Mouse (Mus musculus): ENCODE measurements around the gene Caly. TPM values are rescaled to one million over a fixed set of nuclear protein-coding genes. Genes with fewer than 3 reads are reported as not detected.
A peak's percentile ranks its signal among the peaks of the same experiment; 100 is the strongest.

The Caly gene
- 0.30 and 0.45 TPM in 2 replicates for polyA plus RNA-seq (2016; fragmentation: Nextera tagmentation; extraction: Ambion mirVana)

GRCm38 (mm10) chr7:140082242-140082678 lies at the start of gene Caly:
Gene Caly (minus strand): TSS chr7:140082548.
- DNase-seq (ENCODE audit: low spot score), result no peak
- no peaks in the 10 kb centered on the region for H3K36me3 ChIP-seq
- peaks cover 51% of the 10 kb centered on the region for H3K27me3 ChIP-seq (ENCODE audit: insufficient read depth, poor library complexity, severe bottlenecking)
- H3K4me1 ChIP-seq, result 0 out of 2 replicates have a peak, but pooled peaks cover 6% of the 10 kb centered on the region
- no peaks in the 10 kb centered on the region for H3K9me3 ChIP-seq
- 10% methylated on average over 18 of the region's 18 CpGs for WGBS
- no peak within 1 kb of the TSS for H3K27ac ChIP-seq
- no peak within 1 kb of the TSS for H3K4me3 ChIP-seq

DNA sequence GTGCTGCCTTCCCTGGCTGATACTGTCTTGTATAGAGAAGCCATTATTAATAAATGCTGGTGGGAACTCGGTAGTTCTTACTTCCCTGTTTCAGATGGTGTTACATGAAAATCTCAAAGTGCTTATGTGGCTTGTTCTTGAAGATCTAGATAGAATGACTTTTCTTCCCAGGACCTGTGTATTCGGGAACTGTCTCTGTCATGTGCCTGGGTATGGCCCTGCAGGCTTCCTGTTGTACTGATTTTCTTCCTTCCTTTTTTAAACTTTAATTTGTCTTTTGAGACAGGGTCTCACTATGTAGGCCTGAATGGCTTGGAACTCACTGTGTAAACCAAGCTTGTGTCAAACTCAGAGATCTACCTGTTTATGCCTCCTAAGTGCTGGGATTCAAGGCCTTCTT lies 45.6 kb upstream of the Caly start:
- Histone ChIP-seq H3K4me1 (peaks cover 13% of the 10 kb centered on the region), H3K9me3 (no peaks in the 10 kb centered on the region), H3K27me3 (ENCODE audit: insufficient read depth, poor library complexity, severe bottlenecking) (no peaks in the 10 kb centered on the region), H3K4me3 (no peak overlapping the region), H3K36me3 (peaks cover 22% of the 10 kb centered on the region), H3K27ac (no peak overlapping the region)
- DNase-seq (ENCODE audit: low spot score), result no peak
- WGBS, result 80% methylated on average over 2 of the region's 2 CpGs

GRCm38 (mm10) chr7:140126934-140127333 lies 44.6 kb upstream of the Caly start:
- H3K4me3 ChIP-seq, result no peak overlapping the region

GRCm38 (mm10) chr7:140126022-140126350 lies 43.6 kb upstream of the Caly start:
- Histone ChIP-seq H3K4me1 (peaks cover 13% of the 10 kb centered on the region), H3K36me3 (peaks cover 18% of the 10 kb centered on the region), H3K9me3 (no peaks in the 10 kb centered on the region), H3K27ac (peak overlapping the region; percentile 94), H3K27me3 (ENCODE audit: insufficient read depth, poor library complexity, severe bottlenecking) (no peaks in the 10 kb centered on the region), H3K4me3 (peak overlapping the region; percentile 82)
- DNase-seq (ENCODE audit: low spot score), result no peak
- 7% methylated on average over 5 of the region's 5 CpGs for WGBS

More at GRCm38 (mm10) chr7:140126934-140127333, 44.6 kb upstream of the Caly start:
- Histone ChIP-seq H3K27me3 (ENCODE audit: insufficient read depth, poor library complexity, severe bottlenecking) (no peaks in the 10 kb centered on the region), H3K27ac (no peak overlapping the region), H3K36me3 (peaks cover 22% of the 10 kb centered on the region), H3K9me3 (no peaks in the 10 kb centered on the region), H3K4me1 (peaks cover 13% of the 10 kb centered on the region)
- 85% methylated on average over 3 of the region's 3 CpGs for WGBS
- no peak for DNase-seq (ENCODE audit: low spot score)

DNA sequence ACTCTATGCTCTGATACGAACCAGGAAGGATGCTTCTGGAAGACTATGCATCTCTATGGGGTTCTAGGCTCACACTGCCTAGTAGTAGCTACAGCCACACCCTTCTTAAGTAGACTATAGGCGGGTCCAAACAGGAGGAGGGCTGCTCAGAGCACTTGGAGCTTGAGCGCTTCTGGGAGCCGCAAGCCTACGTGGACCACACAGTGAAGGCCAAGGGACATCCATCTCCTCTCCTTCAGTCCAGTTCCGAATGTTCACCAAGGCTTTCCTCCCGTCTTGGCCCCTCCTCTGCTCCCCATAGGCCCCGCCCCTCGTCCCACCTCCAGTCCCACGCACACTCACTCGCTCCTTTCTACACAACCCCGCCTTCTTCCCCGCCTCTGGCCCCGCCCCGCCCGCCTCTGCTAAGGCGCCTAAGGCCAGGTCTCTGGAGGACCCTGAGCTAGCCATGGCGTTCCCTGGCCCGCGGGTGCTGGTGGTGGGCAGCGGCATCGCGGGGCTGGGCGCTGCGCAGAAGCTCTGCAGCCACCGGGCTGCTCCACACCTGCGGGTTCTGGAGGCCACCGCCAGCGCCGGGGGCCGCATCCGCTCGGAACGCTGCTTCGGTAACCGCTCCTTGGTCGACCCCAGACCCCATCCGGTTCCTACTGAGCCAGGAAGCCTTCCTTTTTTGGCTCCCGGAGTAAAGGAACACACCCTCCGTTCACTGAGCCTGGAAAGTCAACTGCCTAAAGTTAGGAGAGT lies 43.1 kb upstream of the Caly start:
- WGBS, result 2% methylated on average over 40 of the region's 40 CpGs
- H3K27me3 ChIP-seq (ENCODE audit: insufficient read depth, poor library complexity, severe bottlenecking), result no peaks in the 10 kb centered on the region
- H3K4me3 ChIP-seq, result peak overlapping the region; percentile 82
- H3K9me3 ChIP-seq, result no peaks in the 10 kb centered on the region
- H3K27ac ChIP-seq, result peak overlapping the region; percentile 94
- peaks cover 13% of the 10 kb centered on the region for H3K4me1 ChIP-seq
- peak; percentile 98 for DNase-seq (ENCODE audit: low spot score)
- H3K36me3 ChIP-seq, result peaks cover 15% of the 10 kb centered on the region

- DNase-seq (ENCODE audit: low spot score), result no peak
- Histone ChIP-seq H3K4me3 (no peak overlapping the region), H3K27me3 (ENCODE audit: insufficient read depth, poor library complexity, severe bottlenecking) (no peaks in the 10 kb centered on the region), H3K4me1 (peaks cover 13% of the 10 kb centered on the region), H3K36me3 (peaks cover 4% of the 10 kb centered on the region), H3K27ac (no peak overlapping the region), H3K9me3 (no peaks in the 10 kb centered on the region)
- 83% methylated on average over 1 of the region's 1 CpGs for WGBS
Observed at GRCm38 (mm10) chr7:140124382-140124781, 42.0 kb upstream of the Caly start.

GRCm38 (mm10) chr7:140122765-140123164 lies 40.4 kb upstream of the Caly start:
- peaks cover 13% of the 10 kb centered on the region for H3K4me1 ChIP-seq
- H3K27me3 ChIP-seq (ENCODE audit: insufficient read depth, poor library complexity, severe bottlenecking), result no peaks in the 10 kb centered on the region
- no peak overlapping the region for H3K27ac ChIP-seq
- no peak overlapping the region for H3K4me3 ChIP-seq
- 27% methylated on average over 4 of the region's 4 CpGs for WGBS
- H3K36me3 ChIP-seq, result no peaks in the 10 kb centered on the region
- H3K9me3 ChIP-seq, result no peaks in the 10 kb centered on the region
- no peak for DNase-seq (ENCODE audit: low spot score)

- Histone ChIP-seq H3K9me3 (no peaks in the 10 kb centered on the region), H3K27ac (no peak overlapping the region), H3K27me3 (ENCODE audit: insufficient read depth, poor library complexity, severe bottlenecking) (no peaks in the 10 kb centered on the region), H3K36me3 (no peaks in the 10 kb centered on the region), H3K4me3 (no peak overlapping the region), H3K4me1 (peaks cover 8% of the 10 kb centered on the region; the same call in 1 of the 2 replicates)
- no peak for DNase-seq (ENCODE audit: low spot score)
- 71% methylated on average over 13 of the region's 13 CpGs for WGBS
Observed at GRCm38 (mm10) chr7:140121338-140121910, 39.1 kb upstream of the Caly start.

- 84% methylated on average over 2 of the region's 2 CpGs for WGBS
- no peak overlapping the region for H3K4me3 ChIP-seq
- DNase-seq (ENCODE audit: low spot score), result no peak
Observed at GRCm38 (mm10) chr7:140120484-140120883, 38.1 kb upstream of the Caly start.

DNA sequence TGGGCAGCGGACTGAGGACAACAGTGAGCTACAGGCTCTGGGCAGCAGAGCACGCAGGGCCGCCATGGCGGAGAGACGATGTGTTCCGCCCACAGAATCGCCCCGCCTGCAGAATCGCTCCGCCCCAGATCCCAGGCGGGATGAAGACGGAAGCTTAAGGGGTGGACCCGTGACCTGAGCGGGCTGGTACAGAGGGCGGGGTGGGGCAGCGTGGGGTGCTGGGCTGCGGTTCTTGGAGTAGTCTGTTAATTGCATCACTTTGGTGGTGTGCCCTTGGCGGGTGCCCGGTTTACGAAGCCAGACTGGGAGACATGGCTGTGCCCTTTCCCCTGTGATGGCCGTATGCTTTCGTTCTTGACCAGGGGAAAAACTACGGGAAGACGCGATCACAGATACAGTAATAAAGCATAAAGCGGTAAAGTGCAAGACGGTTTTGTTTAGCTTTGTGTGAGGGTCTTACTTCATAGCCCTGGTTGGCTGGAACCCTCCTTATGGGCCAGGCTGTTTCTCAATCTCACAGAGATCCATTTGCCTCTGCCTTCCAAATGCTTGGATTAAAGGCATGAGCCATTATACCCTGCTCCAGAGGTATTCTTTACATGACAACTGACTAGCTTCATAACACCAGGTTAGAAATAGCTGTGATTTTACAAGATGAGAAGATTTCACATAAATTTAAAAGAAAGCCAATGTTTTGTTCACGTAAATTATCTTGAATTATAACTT lies 34.1 kb upstream of the Caly start, which contains the start of gene Echs1:
Gene Echs1 (minus strand): TSS at position 148 of the 726 bp plus-strand sequence.
- Histone ChIP-seq H3K27ac (peak within 1 kb of the TSS; percentile 94), H3K4me1 (peaks cover 5% of the 10 kb centered on the region; the same call in 1 of the 2 replicates), H3K9me3 (no peaks in the 10 kb centered on the region), H3K4me3 (peak within 1 kb of the TSS; percentile 81), H3K27me3 (ENCODE audit: insufficient read depth, poor library complexity, severe bottlenecking) (no peaks in the 10 kb centered on the region), H3K36me3 (peaks cover 14% of the 10 kb centered on the region)
- peak; percentile 95 for DNase-seq (ENCODE audit: low spot score)
- WGBS, result 4% methylated on average over 28 of the region's 28 CpGs

More at GRCm38 (mm10) chr7:140120484-140120883, 38.1 kb upstream of the Caly start:
- H3K27me3 ChIP-seq (ENCODE audit: insufficient read depth, poor library complexity, severe bottlenecking), result no peaks in the 10 kb centered on the region
- no peaks in the 10 kb centered on the region for H3K36me3 ChIP-seq
- no peak overlapping the region for H3K27ac ChIP-seq
- peaks cover 6% of the 10 kb centered on the region; the same call in 1 of the 2 replicates for H3K4me1 ChIP-seq
- H3K9me3 ChIP-seq, result no peaks in the 10 kb centered on the region

DNA sequence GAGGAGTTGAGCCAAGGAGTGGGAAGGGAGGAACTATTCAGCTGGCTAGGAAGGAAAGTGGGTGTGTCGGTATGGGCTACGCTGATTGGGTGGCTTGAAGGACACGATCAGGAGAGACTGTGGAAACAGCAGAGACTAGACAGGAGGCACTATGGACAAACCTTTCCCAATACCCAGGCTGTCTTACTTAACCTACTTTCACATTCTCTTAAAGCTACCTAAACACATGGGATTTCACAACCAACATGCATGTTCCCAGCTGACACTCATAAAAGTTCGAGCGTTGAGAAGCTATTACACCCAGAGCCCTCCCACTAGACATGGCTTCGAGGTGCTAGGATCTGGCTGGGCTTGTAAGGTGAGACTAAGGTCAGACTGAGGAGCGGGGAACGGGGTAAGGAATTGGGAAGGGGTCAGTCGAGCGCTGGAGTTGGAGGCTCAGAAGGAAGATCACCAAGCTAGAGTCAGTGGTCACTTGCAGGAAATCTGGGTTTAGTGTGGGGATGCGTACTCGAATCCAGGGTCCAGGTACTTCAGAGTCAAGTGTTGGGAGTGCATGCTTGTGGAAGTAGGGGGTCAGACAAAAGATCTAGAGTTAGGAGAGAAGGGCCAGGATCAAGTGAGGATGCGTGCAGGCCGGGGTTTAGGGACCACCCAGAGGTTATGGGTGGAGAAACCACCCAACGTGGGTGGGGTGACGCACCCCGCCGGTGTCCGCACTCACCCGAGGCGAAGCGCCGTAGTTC lies 33.4 kb upstream of the Caly start, which contains the start of gene Paox:
Gene Paox (plus strand): TSS at position 217 of the 746 bp plus-strand sequence.
- peak within 1 kb of the TSS; percentile 81 for H3K4me3 ChIP-seq
- no peaks in the 10 kb centered on the region for H3K9me3 ChIP-seq
- H3K36me3 ChIP-seq, result peaks cover 21% of the 10 kb centered on the region
- peaks cover 5% of the 10 kb centered on the region; the same call in 1 of the 2 replicates for H3K4me1 ChIP-seq
- peak within 1 kb of the TSS; percentile 94 for H3K27ac ChIP-seq
- DNase-seq (ENCODE audit: low spot score), result no peak
- 2% methylated on average over 23 of the region's 23 CpGs for WGBS
- no peaks in the 10 kb centered on the region for H3K27me3 ChIP-seq (ENCODE audit: insufficient read depth, poor library complexity, severe bottlenecking)

DNA sequence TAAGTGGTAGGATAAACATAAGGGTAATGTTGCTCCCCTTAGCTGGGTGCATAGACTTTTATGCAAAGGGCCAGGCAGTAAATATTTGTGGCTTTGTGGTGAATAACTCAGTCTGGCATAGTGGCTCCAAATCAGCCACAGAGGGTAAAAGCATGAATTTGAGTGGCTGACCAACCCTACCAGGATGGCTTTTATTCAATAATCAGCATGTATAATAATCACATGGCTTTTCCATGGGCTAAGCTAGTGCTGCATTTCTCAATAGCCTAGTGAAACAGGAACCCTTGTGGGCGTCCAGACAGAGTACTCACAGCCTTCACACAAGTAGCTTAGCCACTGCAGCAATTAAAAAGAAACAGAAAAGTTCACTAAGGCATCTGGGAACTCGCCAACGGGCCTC lies 29.6 kb upstream of the Caly start:
- Histone ChIP-seq H3K36me3 (peaks cover 60% of the 10 kb centered on the region), H3K27ac (no peak overlapping the region), H3K4me3 (no peak overlapping the region), H3K27me3 (ENCODE audit: insufficient read depth, poor library complexity, severe bottlenecking) (no peaks in the 10 kb centered on the region), H3K9me3 (no peaks in the 10 kb centered on the region), H3K4me1 (peaks cover 5% of the 10 kb centered on the region; the same call in 1 of the 2 replicates)
- WGBS, result 71% methylated on average over 3 of the region's 3 CpGs
- DNase-seq (ENCODE audit: low spot score), result no peak
